Mouse (Mus musculus): Measurements from ENCODE around the gene Cbx4. TPM values are rescaled to one million over a fixed set of nuclear protein-coding genes. Genes with fewer than 3 reads are reported as not detected.

Cbx4 gene
- total RNA-seq, 2 experiments from 2014 or later = 15.3 to 18.4 TPM

- peak; percentile 62 for ATAC-seq (ENCODE audit: poor library complexity, severe bottlenecking)
Observed at GRCm38 (mm10) chr11:119058041-119058995, 27.7 kb downstream of the Cbx4 start.

GRCm38 (mm10) chr11:119057291-119057690, 28.7 kb downstream of the Cbx4 start:
- no peak for ATAC-seq (ENCODE audit: poor library complexity, severe bottlenecking)

- ATAC-seq (ENCODE audit: poor library complexity, severe bottlenecking) = peak; percentile 23
Observed at GRCm38 (mm10) chr11:119056301-119057211, 29.5 kb downstream of the Cbx4 start.

GRCm38 (mm10) chr11:119055571-119056131, 30.4 kb downstream of the Cbx4 start:
- no peak for ATAC-seq (ENCODE audit: poor library complexity, severe bottlenecking)

- ATAC-seq (ENCODE audit: poor library complexity, severe bottlenecking) = no peak
Observed at GRCm38 (mm10) chr11:119054351-119055345, 31.4 kb downstream of the Cbx4 start.

GRCm38 (mm10) chr11:119053738-119054350, 32.2 kb downstream of the Cbx4 start:
- ATAC-seq (ENCODE audit: poor library complexity, severe bottlenecking) = no peak

GRCm38 (mm10) chr11:119053257-119053670, 32.8 kb downstream of the Cbx4 start:
- ATAC-seq (ENCODE audit: poor library complexity, severe bottlenecking) = peak; percentile 74

- ATAC-seq (ENCODE audit: poor library complexity, severe bottlenecking) = no peak
Observed at GRCm38 (mm10) chr11:119052661-119053256, 33.3 kb downstream of the Cbx4 start.

- ATAC-seq (ENCODE audit: poor library complexity, severe bottlenecking) = no peak
Observed at GRCm38 (mm10) chr11:119051927-119052660, 33.9 kb downstream of the Cbx4 start.

GRCm38 (mm10) chr11:119051426-119051825, 34.6 kb downstream of the Cbx4 start:
- no peak for ATAC-seq (ENCODE audit: poor library complexity, severe bottlenecking)

- ATAC-seq (ENCODE audit: poor library complexity, severe bottlenecking) = no peak
Observed at GRCm38 (mm10) chr11:119050361-119050760, 35.7 kb downstream of the Cbx4 start.

GRCm38 (mm10) chr11:119048133-119048510, 37.9 kb downstream of the Cbx4 start:
- ATAC-seq (ENCODE audit: poor library complexity, severe bottlenecking) = no peak

GRCm38 (mm10) chr11:119047261-119048132, 38.5 kb downstream of the Cbx4 start:
- no peak for ATAC-seq (ENCODE audit: poor library complexity, severe bottlenecking)

- 0 out of 2 replicates have a peak, but pooled peaks have one; percentile 14 for ATAC-seq (ENCODE audit: poor library complexity, severe bottlenecking)
Observed at GRCm38 (mm10) chr11:119046601-119047245, 39.3 kb downstream of the Cbx4 start.

- no peak for ATAC-seq (ENCODE audit: poor library complexity, severe bottlenecking)
Observed at GRCm38 (mm10) chr11:119044551-119045337, 41.3 kb downstream of the Cbx4 start.

Data from megakaryocyte, adult 5-6 weeks (primary cell).